Mouse (Mus musculus): ENCODE measurements at regions not wholly inside any gene's neighbourhood (a gene's known extent, or its start where the extent isn't known, plus 50 kb on each side); places are given as distances from the start of the nearest gene placed in this dataset.
"Not testable (repeated sequence)": the region's sequence is repeated elsewhere in the genome, so short reads cannot be mapped to it uniquely, and the experiment has no call there.

DNA sequence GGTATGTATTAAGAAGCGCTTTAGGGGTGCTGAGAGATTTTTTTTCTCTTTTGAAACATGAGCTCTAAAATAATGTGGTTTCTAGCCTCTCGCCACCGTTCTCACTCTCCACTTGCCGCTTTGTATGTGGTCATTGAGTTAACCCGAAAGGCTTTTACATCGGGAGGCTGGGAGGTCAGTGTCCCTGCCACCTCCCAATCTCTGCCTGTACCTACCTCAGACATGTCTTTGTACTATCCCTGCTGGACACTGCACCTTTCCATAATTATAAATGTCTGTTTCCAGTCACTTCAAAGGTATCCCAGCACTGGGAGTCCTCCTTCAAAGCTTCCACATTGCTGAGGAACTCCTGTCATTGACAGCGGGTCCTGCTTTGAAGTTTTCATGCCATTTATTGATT is 347.6 kb upstream of the Tbc1d2b start:
- no peak overlapping the region for H3K27ac ChIP-seq (replicated peaks)
- ATAC-seq (ENCODE audit: insufficient read depth) = no peak
- no peaks in the 10 kb centered on the region for H3K27me3 ChIP-seq
- no peaks in the 10 kb centered on the region for H3K36me3 ChIP-seq (replicated peaks)
- H3K4me2 ChIP-seq = no peak overlapping the region
- WGBS (ENCODE audit: insufficient replicate concordance) = 61% methylated on average over 7 of the region's 7 CpGs
- no peak overlapping the region for H3K4me3 ChIP-seq (replicated peaks)
- no peak overlapping the region for H3K9ac ChIP-seq
- H3K9me3 ChIP-seq (replicated peaks) = no peaks in the 10 kb centered on the region
- no peaks in the 10 kb centered on the region for H3K4me1 ChIP-seq (replicated peaks)

GRCm38 (mm10) chr9:90597894-90598293 is 327.3 kb upstream of the Tbc1d2b start:
- 48% methylated on average over 4 of the region's 4 CpGs for WGBS (ENCODE audit: insufficient replicate concordance)
- H3K4me2 ChIP-seq = no peak overlapping the region
- no peak overlapping the region for H3K9ac ChIP-seq
- no peak for ATAC-seq (ENCODE audit: insufficient read depth)
- H3K27ac ChIP-seq (replicated peaks) = no peak overlapping the region
- H3K9me3 ChIP-seq (replicated peaks) = no peaks in the 10 kb centered on the region
- H3K36me3 ChIP-seq (replicated peaks) = no peaks in the 10 kb centered on the region
- no peaks in the 10 kb centered on the region for H3K27me3 ChIP-seq
- H3K4me3 ChIP-seq (replicated peaks) = no peak overlapping the region
- no peaks in the 10 kb centered on the region for H3K4me1 ChIP-seq (replicated peaks)

DNA sequence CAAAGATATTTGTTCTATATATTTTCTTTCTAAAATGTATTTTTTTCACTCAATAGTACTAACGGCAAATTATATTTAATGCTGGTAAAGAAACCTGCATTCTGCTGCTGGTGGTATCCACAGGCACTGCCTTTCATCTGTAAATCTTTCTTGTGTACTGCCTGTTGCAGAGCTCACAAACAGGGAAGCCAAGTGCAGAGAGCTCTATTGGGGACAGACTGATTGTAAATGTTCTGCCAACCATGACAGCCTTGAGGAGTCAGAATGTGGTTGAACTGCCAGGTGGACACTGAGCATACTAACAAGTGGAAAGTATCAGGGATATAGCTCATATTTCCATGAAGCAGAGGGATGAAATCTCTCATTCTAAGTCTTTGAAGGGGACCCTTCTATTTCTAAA is 286.1 kb upstream of the Tbc1d2b start:
- no peaks in the 10 kb centered on the region for H3K36me3 ChIP-seq (replicated peaks)
- no peak overlapping the region for H3K27ac ChIP-seq (replicated peaks)
- no peak overlapping the region for H3K4me3 ChIP-seq (replicated peaks)
- no peak overlapping the region for H3K4me2 ChIP-seq
- WGBS (ENCODE audit: insufficient replicate concordance) = 66% methylated on average over 1 of the region's 1 CpGs
- no peaks in the 10 kb centered on the region for H3K4me1 ChIP-seq (replicated peaks)
- no peaks in the 10 kb centered on the region for H3K27me3 ChIP-seq
- H3K9ac ChIP-seq = no peak overlapping the region
- no peak for ATAC-seq (ENCODE audit: insufficient read depth)
- H3K9me3 ChIP-seq (replicated peaks) = no peaks in the 10 kb centered on the region

GRCm38 (mm10) chr9:90556216-90556615 is 285.6 kb upstream of the Tbc1d2b start:
- Histone ChIP-seq H3K36me3 (replicated peaks) (no peaks in the 10 kb centered on the region), H3K9me3 (replicated peaks) (no peaks in the 10 kb centered on the region), H3K4me3 (replicated peaks) (no peak overlapping the region), H3K4me1 (replicated peaks) (no peaks in the 10 kb centered on the region), H3K27ac (replicated peaks) (no peak overlapping the region), H3K27me3 (no peaks in the 10 kb centered on the region), H3K4me2 (no peak overlapping the region), H3K9ac (no peak overlapping the region)
- 60% methylated on average over 3 of the region's 3 CpGs for whole genome bisulfite sequencing (ENCODE audit: insufficient replicate concordance)
- ATAC-seq (ENCODE audit: insufficient read depth) = no peak

GRCm38 (mm10) chr9:90547931-90548330 is 277.3 kb upstream of the Tbc1d2b start:
- no peaks in the 10 kb centered on the region for H3K4me1 ChIP-seq (replicated peaks)
- H3K9ac ChIP-seq = no peak overlapping the region
- no peaks in the 10 kb centered on the region for H3K9me3 ChIP-seq (replicated peaks)
- no peak for ATAC-seq (ENCODE audit: insufficient read depth)
- H3K36me3 ChIP-seq (replicated peaks) = no peaks in the 10 kb centered on the region
- no peak overlapping the region for H3K4me2 ChIP-seq
- WGBS (ENCODE audit: insufficient replicate concordance) = 53% methylated on average over 1 of the region's 1 CpGs
- no peaks in the 10 kb centered on the region for H3K27me3 ChIP-seq
- H3K27ac ChIP-seq (replicated peaks) = no peak overlapping the region
- H3K4me3 ChIP-seq (replicated peaks) = no peak overlapping the region

DNA sequence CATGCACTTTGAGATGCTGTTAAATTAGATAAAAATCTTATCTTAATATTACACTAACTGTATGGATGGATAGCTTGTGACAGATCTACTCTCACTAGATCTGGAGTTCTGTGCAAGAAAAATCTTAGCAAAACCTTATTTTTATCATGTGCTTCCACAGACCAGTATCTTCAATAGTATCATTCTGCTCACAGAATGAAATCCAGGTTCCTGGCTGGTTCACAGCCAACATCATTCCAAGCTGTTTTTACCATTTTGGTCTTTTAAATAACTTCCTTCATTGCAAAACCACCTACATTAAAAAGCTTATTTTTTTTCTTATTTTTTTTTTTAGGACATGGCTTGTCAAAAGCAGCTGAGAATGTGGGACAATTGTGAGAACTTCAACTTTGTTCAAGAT is 276.1 kb upstream of the Tbc1d2b start:
- Histone ChIP-seq H3K4me3 (replicated peaks) (no peak overlapping the region), H3K9ac (no peak overlapping the region), H3K4me1 (replicated peaks) (no peaks in the 10 kb centered on the region), H3K27ac (replicated peaks) (no peak overlapping the region), H3K9me3 (replicated peaks) (no peaks in the 10 kb centered on the region), H3K4me2 (no peak overlapping the region), H3K36me3 (replicated peaks) (no peaks in the 10 kb centered on the region), H3K27me3 (no peaks in the 10 kb centered on the region)
- ATAC-seq (ENCODE audit: insufficient read depth) = no peak

DNA sequence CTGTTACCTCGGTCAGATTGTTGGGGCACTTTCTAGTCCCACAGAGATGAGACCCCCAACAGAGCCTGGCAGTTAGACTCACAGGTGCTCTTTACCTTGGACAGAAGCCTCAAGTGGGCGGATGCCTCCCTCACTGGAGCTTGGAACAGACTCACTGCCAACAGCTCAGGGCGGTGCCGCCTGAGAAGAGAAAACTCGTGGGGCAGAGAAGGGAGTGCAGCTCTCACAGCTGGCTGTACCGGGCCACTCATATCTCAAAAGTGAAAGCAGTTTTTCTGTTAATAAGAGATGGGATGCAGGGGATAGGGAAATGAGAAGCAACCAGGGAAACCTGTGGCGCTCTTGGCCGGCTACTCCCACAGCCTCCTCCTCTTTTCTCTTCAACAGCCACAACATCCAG is 267.1 kb upstream of the Tbc1d2b start:
- not testable (repeated sequence) for H3K27ac ChIP-seq (replicated peaks); H3K4me3 ChIP-seq (replicated peaks); H3K4me1 ChIP-seq (replicated peaks); H3K27me3 ChIP-seq; H3K9me3 ChIP-seq (replicated peaks); H3K36me3 ChIP-seq (replicated peaks); H3K4me2 ChIP-seq; H3K9ac ChIP-seq; ATAC-seq (ENCODE audit: insufficient read depth)
- WGBS (ENCODE audit: insufficient replicate concordance) = 57% methylated on average over 8 of the region's 8 CpGs

- no peak overlapping the region for H3K27ac ChIP-seq (replicated peaks)
- H3K4me3 ChIP-seq (replicated peaks) = no peak overlapping the region
- ATAC-seq (ENCODE audit: insufficient read depth) = no peak
- H3K27me3 ChIP-seq = no peaks in the 10 kb centered on the region
- H3K9ac ChIP-seq = no peak overlapping the region
- no peak overlapping the region for H3K4me2 ChIP-seq
- H3K4me1 ChIP-seq (replicated peaks) = no peaks in the 10 kb centered on the region
- no peaks in the 10 kb centered on the region for H3K9me3 ChIP-seq (replicated peaks)
- H3K36me3 ChIP-seq (replicated peaks) = no peaks in the 10 kb centered on the region
Observed at GRCm38 (mm10) chr9:90533372-90533771, 262.8 kb upstream of the Tbc1d2b start.

DNA sequence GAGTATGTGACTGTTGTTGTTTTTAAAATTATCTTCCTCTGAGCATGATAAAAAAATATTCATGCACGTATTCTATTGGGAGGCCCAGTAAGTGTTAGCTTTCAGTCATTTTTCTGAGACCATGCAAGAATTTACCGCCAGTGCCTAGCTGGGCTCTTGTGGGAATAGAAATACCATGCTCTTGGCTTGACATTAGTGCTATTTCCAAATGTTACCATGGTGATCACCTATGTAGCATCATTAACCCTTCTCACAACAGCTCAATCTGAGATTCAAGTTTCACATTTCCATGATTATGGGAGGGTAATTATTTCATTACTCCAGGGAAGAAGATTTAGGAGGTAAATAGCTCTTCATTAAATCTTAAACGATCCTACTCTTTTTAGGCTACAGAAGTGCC is 250.6 kb upstream of the Tbc1d2b start:
- no peak for ATAC-seq (ENCODE audit: insufficient read depth)
- Histone ChIP-seq H3K9me3 (replicated peaks) (no peaks in the 10 kb centered on the region), H3K27me3 (no peaks in the 10 kb centered on the region), H3K4me1 (replicated peaks) (no peaks in the 10 kb centered on the region), H3K27ac (replicated peaks) (no peak overlapping the region), H3K9ac (no peak overlapping the region), H3K36me3 (replicated peaks) (no peaks in the 10 kb centered on the region), H3K4me3 (replicated peaks) (no peak overlapping the region), H3K4me2 (no peak overlapping the region)
- WGBS (ENCODE audit: insufficient replicate concordance) = 63% methylated on average over 3 of the region's 3 CpGs

- 34% methylated on average over 1 of the region's 1 CpGs for WGBS (ENCODE audit: insufficient replicate concordance)
- Histone ChIP-seq H3K4me3 (replicated peaks) (no peak overlapping the region), H3K4me1 (replicated peaks) (no peaks in the 10 kb centered on the region), H3K36me3 (replicated peaks) (no peaks in the 10 kb centered on the region), H3K27ac (replicated peaks) (no peak overlapping the region), H3K27me3 (no peaks in the 10 kb centered on the region), H3K9ac (no peak overlapping the region), H3K4me2 (no peak overlapping the region), H3K9me3 (replicated peaks) (no peaks in the 10 kb centered on the region)
- ATAC-seq (ENCODE audit: insufficient read depth) = no peak
Observed at GRCm38 (mm10) chr9:90494888-90495287, 224.3 kb upstream of the Tbc1d2b start.

GRCm38 (mm10) chr9:90490561-90491152 is 220.1 kb upstream of the Tbc1d2b start:
- Histone ChIP-seq H3K9me3 (replicated peaks) (no peaks in the 10 kb centered on the region), H3K4me1 (replicated peaks) (no peaks in the 10 kb centered on the region), H3K4me2 (no peak overlapping the region), H3K27ac (replicated peaks) (no peak overlapping the region), H3K9ac (no peak overlapping the region), H3K4me3 (replicated peaks) (no peak overlapping the region), H3K27me3 (no peaks in the 10 kb centered on the region), H3K36me3 (replicated peaks) (no peaks in the 10 kb centered on the region)
- WGBS (ENCODE audit: insufficient replicate concordance) = 64% methylated on average over 7 of the region's 7 CpGs
- no peak for ATAC-seq (ENCODE audit: insufficient read depth)

DNA sequence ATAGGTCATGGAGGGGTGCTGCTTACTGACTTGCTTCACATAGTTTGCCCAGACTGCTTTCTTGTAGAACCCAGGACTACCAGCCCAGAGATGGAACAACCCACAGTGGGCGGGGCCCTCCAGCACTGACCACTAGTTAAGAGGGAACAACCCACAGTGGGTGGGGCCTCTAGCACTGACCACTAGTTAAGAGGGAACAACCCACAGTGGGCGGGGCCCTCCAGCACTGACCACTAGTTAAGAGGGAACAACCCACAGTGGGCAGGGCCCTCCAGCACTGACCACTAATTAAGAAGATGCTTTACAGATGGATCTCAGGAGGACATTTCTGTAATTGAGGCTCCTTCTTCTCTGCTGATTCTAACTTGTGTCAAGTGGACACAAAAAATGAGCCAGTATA is 180.0 kb upstream of the Tbc1d2b start:
- Histone ChIP-seq H3K4me2 (no peak overlapping the region), H3K9ac (no peak overlapping the region), H3K36me3 (replicated peaks) (no peaks in the 10 kb centered on the region), H3K4me3 (replicated peaks) (no peak overlapping the region), H3K27me3 (no peaks in the 10 kb centered on the region), H3K27ac (replicated peaks) (no peak overlapping the region), H3K4me1 (replicated peaks) (no peaks in the 10 kb centered on the region), H3K9me3 (replicated peaks) (no peaks in the 10 kb centered on the region)
- 60% methylated on average over 2 of the region's 2 CpGs for WGBS (ENCODE audit: insufficient replicate concordance)
- no peak for ATAC-seq (ENCODE audit: insufficient read depth)
